Mouse (Mus musculus): ENCODE measurements around the gene Derl2.

- TF ChIP-seq CTCF (IDR thresholded peaks at IDR 0.05; ENCODE audit: borderline replicate concordance, control insufficient read depth, extremely low read depth, insufficient read depth, low read length, poor library complexity) (no peak), POLR2A (IDR thresholded peaks at IDR 0.05; ENCODE audit: control insufficient read depth, extremely low read depth, insufficient read depth, low read length, poor library complexity) (no peak)
Observed at GRCm38 (mm10) chr11:71008321-71008720, 11.3 kb downstream of the Derl2 start.
